Mouse (Mus musculus): ENCODE measurements around the gene Chgb. TPM values are rescaled to one million over a fixed set of nuclear protein-coding genes. Genes with fewer than 3 reads are reported as not detected.

Chgb gene
- polyA plus RNA-seq, 1 experiment = not detected

GRCm38 (mm10) chr2:132744866-132745265, 36.2 kb upstream of the Chgb start:
- Histone ChIP-seq H3K36me3 (ENCODE audit: control insufficient read depth, insufficient read depth, low read length, poor library complexity, severe bottlenecking) (no peaks in the 10 kb centered on the region), H3K4me1 (ENCODE audit: control insufficient read depth, insufficient read depth, low read length) (no peaks in the 10 kb centered on the region), H3K9ac (ENCODE audit: low read depth, poor library complexity, severe bottlenecking) (no peak overlapping the region), H3K9me3 (replicated peaks; ENCODE audit: control insufficient read depth, insufficient read depth, low read length, poor library complexity, severe bottlenecking) (no peaks in the 10 kb centered on the region), H3K27me3 (ENCODE audit: control insufficient read depth, insufficient read depth, low read length, poor library complexity, severe bottlenecking) (no peaks in the 10 kb centered on the region), H3K4me3 (ENCODE audit: low read depth, low read length) (no peak overlapping the region), H3K27ac (ENCODE audit: insufficient read depth, low read length) (no peak overlapping the region)
- no peak for TF ChIP-seq POLR2A (IDR thresholded peaks at IDR 0.05; ENCODE audit: insufficient read depth, low read length)

- Histone ChIP-seq H3K9ac (ENCODE audit: low read depth, poor library complexity, severe bottlenecking) (no peak overlapping the region), H3K4me3 (ENCODE audit: low read depth, low read length) (no peak overlapping the region), H3K36me3 (ENCODE audit: control insufficient read depth, insufficient read depth, low read length, poor library complexity, severe bottlenecking) (no peaks in the 10 kb centered on the region), H3K4me1 (ENCODE audit: control insufficient read depth, insufficient read depth, low read length) (no peaks in the 10 kb centered on the region), H3K9me3 (replicated peaks; ENCODE audit: control insufficient read depth, insufficient read depth, low read length, poor library complexity, severe bottlenecking) (no peaks in the 10 kb centered on the region), H3K27ac (ENCODE audit: insufficient read depth, low read length) (no peak overlapping the region), H3K27me3 (ENCODE audit: control insufficient read depth, insufficient read depth, low read length, poor library complexity, severe bottlenecking) (no peaks in the 10 kb centered on the region)
- TF ChIP-seq EP300 (IDR thresholded peaks at IDR 0.05; ENCODE audit: insufficient read depth, low read depth, low read length) = no peak
- TF ChIP-seq POLR2A (IDR thresholded peaks at IDR 0.05; ENCODE audit: insufficient read depth, low read length) = no peak
- no peak for TF ChIP-seq CTCF (IDR thresholded peaks at IDR 0.05; ENCODE audit: low read depth, low read length)
Observed at GRCm38 (mm10) chr2:132746108-132746507, 35.0 kb upstream of the Chgb start.

GRCm38 (mm10) chr2:132750726-132751125, 30.4 kb upstream of the Chgb start:
- Histone ChIP-seq H3K27me3 (ENCODE audit: control insufficient read depth, insufficient read depth, low read length, poor library complexity, severe bottlenecking) (no peaks in the 10 kb centered on the region), H3K9me3 (replicated peaks; ENCODE audit: control insufficient read depth, insufficient read depth, low read length, poor library complexity, severe bottlenecking) (no peaks in the 10 kb centered on the region), H3K36me3 (ENCODE audit: control insufficient read depth, insufficient read depth, low read length, poor library complexity, severe bottlenecking) (no peaks in the 10 kb centered on the region; the same call in 1 of the 2 replicates), H3K27ac (ENCODE audit: insufficient read depth, low read length) (no peak overlapping the region), H3K4me1 (ENCODE audit: control insufficient read depth, insufficient read depth, low read length) (no peaks in the 10 kb centered on the region), H3K4me3 (ENCODE audit: low read depth, low read length) (no peak overlapping the region), H3K9ac (ENCODE audit: low read depth, poor library complexity, severe bottlenecking) (no peak overlapping the region)
- TF ChIP-seq CTCF (IDR thresholded peaks at IDR 0.05; ENCODE audit: low read depth, low read length) (no peak), EP300 (IDR thresholded peaks at IDR 0.05; ENCODE audit: insufficient read depth, low read depth, low read length) (no peak)

GRCm38 (mm10) chr2:132751141-132752066, 29.7 kb upstream of the Chgb start:
- TF ChIP-seq POLR2A (IDR thresholded peaks at IDR 0.05; ENCODE audit: insufficient read depth, low read length) (no peak), EP300 (IDR thresholded peaks at IDR 0.05; ENCODE audit: insufficient read depth, low read depth, low read length) (no peak), CTCF (IDR thresholded peaks at IDR 0.05; ENCODE audit: low read depth, low read length) (no peak)

GRCm38 (mm10) chr2:132752398-132752797, 28.7 kb upstream of the Chgb start:
- Histone ChIP-seq H3K36me3 (ENCODE audit: control insufficient read depth, insufficient read depth, low read length, poor library complexity, severe bottlenecking) (no peaks in the 10 kb centered on the region; the same call in 1 of the 2 replicates), H3K9ac (ENCODE audit: low read depth, poor library complexity, severe bottlenecking) (no peak overlapping the region), H3K4me1 (ENCODE audit: control insufficient read depth, insufficient read depth, low read length) (no peaks in the 10 kb centered on the region), H3K27ac (ENCODE audit: insufficient read depth, low read length) (no peak overlapping the region), H3K9me3 (replicated peaks; ENCODE audit: control insufficient read depth, insufficient read depth, low read length, poor library complexity, severe bottlenecking) (no peaks in the 10 kb centered on the region), H3K27me3 (ENCODE audit: control insufficient read depth, insufficient read depth, low read length, poor library complexity, severe bottlenecking) (no peaks in the 10 kb centered on the region), H3K4me3 (ENCODE audit: low read depth, low read length) (no peak overlapping the region)
- TF ChIP-seq EP300 (IDR thresholded peaks at IDR 0.05; ENCODE audit: insufficient read depth, low read depth, low read length) = no peak
- no peak for TF ChIP-seq POLR2A (IDR thresholded peaks at IDR 0.05; ENCODE audit: insufficient read depth, low read length)
- no peak for TF ChIP-seq CTCF (IDR thresholded peaks at IDR 0.05; ENCODE audit: low read depth, low read length)

More at GRCm38 (mm10) chr2:132751141-132752066, 29.7 kb upstream of the Chgb start:
- Histone ChIP-seq H3K9me3 (replicated peaks; ENCODE audit: control insufficient read depth, insufficient read depth, low read length, poor library complexity, severe bottlenecking) (no peaks in the 10 kb centered on the region), H3K36me3 (ENCODE audit: control insufficient read depth, insufficient read depth, low read length, poor library complexity, severe bottlenecking) (no peaks in the 10 kb centered on the region; the same call in 1 of the 2 replicates), H3K4me1 (ENCODE audit: control insufficient read depth, insufficient read depth, low read length) (no peaks in the 10 kb centered on the region), H3K27me3 (ENCODE audit: control insufficient read depth, insufficient read depth, low read length, poor library complexity, severe bottlenecking) (no peaks in the 10 kb centered on the region), H3K27ac (ENCODE audit: insufficient read depth, low read length) (no peak overlapping the region), H3K4me3 (ENCODE audit: low read depth, low read length) (no peak overlapping the region), H3K9ac (ENCODE audit: low read depth, poor library complexity, severe bottlenecking) (no peak overlapping the region)

GRCm38 (mm10) chr2:132753137-132753536, 27.9 kb upstream of the Chgb start:
- no peaks in the 10 kb centered on the region for H3K27me3 ChIP-seq (ENCODE audit: control insufficient read depth, insufficient read depth, low read length, poor library complexity, severe bottlenecking)
- TF ChIP-seq POLR2A (IDR thresholded peaks at IDR 0.05; ENCODE audit: insufficient read depth, low read length) (no peak), CTCF (IDR thresholded peaks at IDR 0.05; ENCODE audit: low read depth, low read length) (no peak), EP300 (IDR thresholded peaks at IDR 0.05; ENCODE audit: insufficient read depth, low read depth, low read length) (no peak)
- no peak overlapping the region for H3K4me3 ChIP-seq (ENCODE audit: low read depth, low read length)
- no peaks in the 10 kb centered on the region for H3K9me3 ChIP-seq (replicated peaks; ENCODE audit: control insufficient read depth, insufficient read depth, low read length, poor library complexity, severe bottlenecking)
- no peaks in the 10 kb centered on the region; the same call in 1 of the 2 replicates for H3K36me3 ChIP-seq (ENCODE audit: control insufficient read depth, insufficient read depth, low read length, poor library complexity, severe bottlenecking)
- no peaks in the 10 kb centered on the region for H3K4me1 ChIP-seq (ENCODE audit: control insufficient read depth, insufficient read depth, low read length)
- H3K27ac ChIP-seq (ENCODE audit: insufficient read depth, low read length) = no peak overlapping the region
- no peak overlapping the region for H3K9ac ChIP-seq (ENCODE audit: low read depth, poor library complexity, severe bottlenecking)

Measured in ES-Bruce4 (cell line).